17 mouse cellular contexts compared by ENCODE assay signal in genomic region chr5:77244331-77244987, GRCm38 (mm10). TPM values are rescaled to one million over a fixed set of nuclear protein-coding genes. Genes with fewer than 3 reads are reported as not detected.
DNase-seq lines count a peak whose midpoint lies in the region; ATAC-seq and TF ChIP-seq lines count a peak whose summit lies in the region.
"Had no signal": no experiment of that assay in that cellular context is flagged by ENCODE, and none has a peak within 500 bp of the region (broad histone marks: within the 10 kb centered on the region; RNA-seq: fewer than 3 reads in every experiment).

No protein-coding gene starts in this region.

- 34% methylated on average over 8 of the region's 8 CpGs for WGBS in forebrain, embryonic 16.5 days
- WGBS in midbrain, embryonic 12.5 days = 34% methylated on average over 8 of the region's 8 CpGs
- 36% methylated on average over 8 of the region's 8 CpGs for WGBS in thymus, adult 2 months

- no peaks in the 10 kb centered on the region for H3K27me3 ChIP-seq in forebrain, embryonic 16.5 days (replicated peaks; ENCODE audit: control insufficient read depth, insufficient read depth, low read length)
- no peaks in the 10 kb centered on the region for H3K27me3 ChIP-seq in midbrain, embryonic 12.5 days
- no peaks in the 10 kb centered on the region for H3K27me3 ChIP-seq in thymus, adult 2 months (ENCODE audit: control insufficient read depth, insufficient read depth, low read length)

- intact Hi-C loops in heart, postnatal 10 days (cut with DNase I) = no loop called here

- H3K9ac ChIP-seq in forebrain, embryonic 16.5 days (replicated peaks; ENCODE audit: low read depth, low read length) = 0 out of 2 replicates have a peak overlapping the region, but pooled peaks have one; percentile 8
- H3K9ac ChIP-seq in midbrain, embryonic 12.5 days (replicated peaks) = no peak overlapping the region

- no peaks in the 10 kb centered on the region for H3K9me3 ChIP-seq in forebrain, embryonic 16.5 days (ENCODE audit: control insufficient read depth, low read length)
- no peaks in the 10 kb centered on the region for H3K9me3 ChIP-seq in midbrain, embryonic 12.5 days
- H3K9me3 ChIP-seq: G1E had no signal

- no peak overlapping the region for H3K4me3 ChIP-seq in layer of hippocampus, adult 2 months
- H3K4me3 ChIP-seq in forebrain, embryonic 16.5 days (replicated peaks; ENCODE audit: low read length) = no peak overlapping the region
- H3K4me3 ChIP-seq in midbrain, embryonic 12.5 days = no peak overlapping the region
- no peak overlapping the region for H3K4me3 ChIP-seq in thymus, adult 2 months (ENCODE audit: control insufficient read depth, insufficient read depth, low read length)

- peak; percentile 24 to 44 for DNase-seq in layer of hippocampus, adult 2 months (ENCODE audit: low spot score in 2 of 2)
- DNase-seq in layer of hippocampus, adult 9-10 months (ENCODE audit: low spot score) = no peak
- no peak for DNase-seq in urinary bladder, adult 2 months (ENCODE audit: low spot score)
- no peak for DNase-seq in heart, postnatal 10 days
- no peak for DNase-seq in thymus, adult 2 months
- DNase-seq: adrenal gland, postnatal 10 days; cerebellum, adult 9-11 months; gastrocnemius, postnatal 10 days; heart, postnatal 36 days; thymus, postnatal 25 days had no signal

- H3K4me1 ChIP-seq in forebrain, embryonic 16.5 days (replicated peaks; ENCODE audit: control insufficient read depth, insufficient read depth, low read length) = peaks cover 9% of the 10 kb centered on the region
- H3K4me1 ChIP-seq in midbrain, embryonic 12.5 days = peaks cover 15% of the 10 kb centered on the region
- peaks cover 13% of the 10 kb centered on the region for H3K4me1 ChIP-seq in thymus, adult 2 months (replicated peaks; ENCODE audit: control insufficient read depth, insufficient read depth, low read length)

- ATAC-seq in common myeloid progenitor, adult 5-6 weeks (replicated peaks; ENCODE audit: low read depth, poor library complexity, severe bottlenecking) = peak; percentile 46
- ATAC-seq in forebrain, embryonic 16.5 days = peak; percentile 54; the same call in 1 of the 2 replicates
- peak; percentile 61; the same call in 1 of the 2 replicates for ATAC-seq in midbrain, embryonic 12.5 days (ENCODE audit: low FRiP score, low read depth)

- TF ChIP-seq POLR2A in thymus, adult 2 months (IDR thresholded peaks at IDR 0.05; ENCODE audit: control insufficient read depth, extremely low read depth, insufficient read depth, low read length, poor library complexity) = no peak

- no peak for TF ChIP-seq CTCF in layer of hippocampus, adult 2 months (conservative IDR thresholded peaks at IDR 0.05)
- TF ChIP-seq CTCF in thymus, adult 2 months (IDR thresholded peaks at IDR 0.05; ENCODE audit: borderline replicate concordance, control insufficient read depth, extremely low read depth, insufficient read depth, low read length, poor library complexity) = no peak

- no peak overlapping the region for H3K27ac ChIP-seq in layer of hippocampus, adult 2 months
- H3K27ac ChIP-seq in forebrain, embryonic 16.5 days (ENCODE audit: low read length) = no peak overlapping the region
- H3K27ac ChIP-seq in midbrain, embryonic 12.5 days (replicated peaks) = no peak overlapping the region
- no peak overlapping the region for H3K27ac ChIP-seq in thymus, adult 2 months (ENCODE audit: control insufficient read depth, insufficient read depth, low read length)

- no peaks in the 10 kb centered on the region for H3K36me3 ChIP-seq in forebrain, embryonic 16.5 days (ENCODE audit: control insufficient read depth, insufficient read depth)
- H3K36me3 ChIP-seq in midbrain, embryonic 12.5 days = no peaks in the 10 kb centered on the region
- H3K36me3 ChIP-seq in thymus, adult 2 months (ENCODE audit: control insufficient read depth, insufficient read depth, low read length) = no peaks in the 10 kb centered on the region
- H3K36me3 ChIP-seq: G1E had no signal

- no peak overlapping the region for H3K4me2 ChIP-seq in forebrain, embryonic 16.5 days (ENCODE audit: low read length)
- no peak overlapping the region for H3K4me2 ChIP-seq in midbrain, embryonic 12.5 days (replicated peaks)

RNA-seq across cellular contexts. Expression of gene Rest, which starts 20.8 kb away (rescaled TPM):
- total RNA-seq in layer of hippocampus, adult 2 months (2021) = 1 to 10 TPM; 3.4 to 4.4 TPM
- total RNA-seq in common myeloid progenitor, adult 5-6 weeks (2017) = 49.7 and 61.6 TPM in 2 replicates
- polyA plus RNA-seq in forebrain, embryonic 16.5 days (2015; fragmentation: Nextera tagmentation; extraction: Ambion mirVana) = 6.7 and 8.1 TPM in 2 replicates
- 19.4 and 20.5 TPM in 2 replicates for polyA plus RNA-seq in midbrain, embryonic 12.5 days (2016; fragmentation: Nextera tagmentation; extraction: Ambion mirVana)
- 12.4 and 14.3 TPM in 2 replicates for polyA plus RNA-seq in urinary bladder, adult 2 months (2012; rRNA removed)
- 10 to 100 TPM; 22.6 to 27.8 TPM for total RNA-seq in heart, postnatal 10 days (2021)
- 14.0 and 18.4 TPM in 2 replicates for polyA plus RNA-seq in thymus, adult 2 months (2012; rRNA removed)

RNA-seq across cellular contexts. Expression of gene Spink2, which starts 33.2 kb away (rescaled TPM):
- total RNA-seq in layer of hippocampus, adult 2 months (2021) = not detected
- total RNA-seq in common myeloid progenitor, adult 5-6 weeks (2017) = not detected in 2 replicates
- polyA plus RNA-seq in forebrain, embryonic 16.5 days (2015; fragmentation: Nextera tagmentation; extraction: Ambion mirVana) = 0.35 and 0.61 TPM in 2 replicates
- polyA plus RNA-seq in midbrain, embryonic 12.5 days (2016; fragmentation: Nextera tagmentation; extraction: Ambion mirVana) = not detected in 2 replicates
- 1.0 and 1.7 TPM in 2 replicates for polyA plus RNA-seq in urinary bladder, adult 2 months (2012; rRNA removed)
- under 1 TPM in 1 of 2 experiments, not detected in 1; 0.45 TPM for total RNA-seq in heart, postnatal 10 days (2021)
- 0.33 and 1.3 TPM in 2 replicates for polyA plus RNA-seq in thymus, adult 2 months (2012; rRNA removed)
- total RNA-seq: G1E; layer of hippocampus, adult 8-10 months; neutrophil, adult 5-6 weeks had no signal
- polyA plus RNA-seq: G1E; liver, embryonic 16.5 days had no signal

Comparison
In these comparisons a context has a peak if more than half of its experiments do, and no peak if none do; other contexts are left out.
1. DNase-seq: peak in layer of hippocampus, adult 2 months (2 of 2); none in layer of hippocampus, adult 9-10 months (single experiment), urinary bladder, adult 2 months (single experiment), heart, postnatal 10 days (0 of 2) and thymus, adult 2 months (single experiment).
2. Peak in every context shown above with its lines, with median percentiles within 50 percentile points of each other: ATAC-seq.